Mouse (Mus musculus): ENCODE results near the gene Pip5k1a. TPM values are rescaled to one million over a fixed set of nuclear protein-coding genes. Genes with fewer than 3 reads are reported as not detected.

The Pip5k1a gene
- polyA plus RNA-seq, 1 experiment from 2014 or later: 12.5 TPM

GRCm38 (mm10) chr3:95014428-95015151, 92.1 kb downstream of the Pip5k1a start:
- ATAC-seq (replicated peaks; ENCODE audit: low FRiP score, low TSS enrichment, low read depth) (peak; percentile 10; the same call in 1 of the 2 replicates), DNase-seq (ENCODE audit: low spot score) (no peak)
- Histone ChIP-seq H3K27me3 (replicated peaks; ENCODE audit: control insufficient read depth, insufficient read depth, low read length) (no peaks in the 10 kb centered on the region), H3K27ac (ENCODE audit: low read depth) (peak overlapping the region; percentile 98), H3K4me1 (replicated peaks; ENCODE audit: control insufficient read depth, insufficient read depth, low read length) (peaks cover 18% of the 10 kb centered on the region), H3K4me2 (ENCODE audit: low read length) (peak overlapping the region; percentile 95), H3K4me3 (ENCODE audit: low read depth, low read length) (peak overlapping the region; percentile 79), H3K9me3 (ENCODE audit: control insufficient read depth, low read length) (no peaks in the 10 kb centered on the region), H3K9ac (ENCODE audit: low read length) (peak overlapping the region; percentile 70), H3K36me3 (ENCODE audit: control insufficient read depth, insufficient read depth, low read length) (peaks cover 32% of the 10 kb centered on the region)
- WGBS: 1% methylated on average over 43 of the region's 44 CpGs

GRCm38 (mm10) chr3:95013699-95014427, 92.9 kb downstream of the Pip5k1a start:
- Histone ChIP-seq H3K27me3 (replicated peaks; ENCODE audit: control insufficient read depth, insufficient read depth, low read length) (no peaks in the 10 kb centered on the region), H3K9ac (ENCODE audit: low read length) (peak overlapping the region; percentile 70), H3K27ac (ENCODE audit: low read depth) (peak overlapping the region; percentile 98; the same call in 1 of the 2 replicates), H3K36me3 (ENCODE audit: control insufficient read depth, insufficient read depth, low read length) (peaks cover 39% of the 10 kb centered on the region), H3K4me3 (ENCODE audit: low read depth, low read length) (peak overlapping the region; percentile 79), H3K9me3 (ENCODE audit: control insufficient read depth, low read length) (no peaks in the 10 kb centered on the region), H3K4me1 (replicated peaks; ENCODE audit: control insufficient read depth, insufficient read depth, low read length) (peaks cover 18% of the 10 kb centered on the region), H3K4me2 (ENCODE audit: low read length) (peak overlapping the region; percentile 95)
- no peak for DNase-seq (ENCODE audit: low spot score)
- WGBS: 18% methylated on average over 13 of the region's 13 CpGs
- no peak for ATAC-seq (replicated peaks; ENCODE audit: low FRiP score, low TSS enrichment, low read depth)

- no peak overlapping the region for H3K9ac ChIP-seq (ENCODE audit: low read length)
Measured at GRCm38 (mm10) chr3:95012982-95013381, 93.7 kb downstream of the Pip5k1a start.

GRCm38 (mm10) chr3:95010396-95010795, 96.3 kb downstream of the Pip5k1a start:
- no peaks in the 10 kb centered on the region for H3K27me3 ChIP-seq (replicated peaks; ENCODE audit: control insufficient read depth, insufficient read depth, low read length)
- H3K9ac ChIP-seq (ENCODE audit: low read length): no peak overlapping the region
- H3K4me1 ChIP-seq (replicated peaks; ENCODE audit: control insufficient read depth, insufficient read depth, low read length): peaks cover 11% of the 10 kb centered on the region
- no peak for DNase-seq (ENCODE audit: low spot score)
- no peak overlapping the region for H3K4me2 ChIP-seq (ENCODE audit: low read length)
- H3K36me3 ChIP-seq (ENCODE audit: control insufficient read depth, insufficient read depth, low read length): peaks cover 73% of the 10 kb centered on the region
- H3K9me3 ChIP-seq (ENCODE audit: control insufficient read depth, low read length): no peaks in the 10 kb centered on the region
- H3K27ac ChIP-seq (ENCODE audit: low read depth): no peak overlapping the region
- H3K4me3 ChIP-seq (ENCODE audit: low read depth, low read length): no peak overlapping the region
- WGBS: 76% methylated on average over 7 of the region's 7 CpGs
- ATAC-seq (replicated peaks; ENCODE audit: low FRiP score, low TSS enrichment, low read depth): no peak

More at GRCm38 (mm10) chr3:95012982-95013381, 93.7 kb downstream of the Pip5k1a start:
- peaks cover 48% of the 10 kb centered on the region for H3K36me3 ChIP-seq (ENCODE audit: control insufficient read depth, insufficient read depth, low read length)
- DNase-seq (ENCODE audit: low spot score) (no peak), ATAC-seq (replicated peaks; ENCODE audit: low FRiP score, low TSS enrichment, low read depth) (no peak)
- no peak overlapping the region for H3K4me3 ChIP-seq (ENCODE audit: low read depth, low read length)
- H3K4me2 ChIP-seq (ENCODE audit: low read length): peak overlapping the region; percentile 95; the same call in 1 of the 2 replicates
- peaks cover 18% of the 10 kb centered on the region for H3K4me1 ChIP-seq (replicated peaks; ENCODE audit: control insufficient read depth, insufficient read depth, low read length)
- WGBS: 80% methylated on average over 3 of the region's 3 CpGs
- H3K27ac ChIP-seq (ENCODE audit: low read depth): no peak overlapping the region
- H3K9me3 ChIP-seq (ENCODE audit: control insufficient read depth, low read length): no peaks in the 10 kb centered on the region
- H3K27me3 ChIP-seq (replicated peaks; ENCODE audit: control insufficient read depth, insufficient read depth, low read length): no peaks in the 10 kb centered on the region

Small RNA genes lying within 50 kb of the gene (microRNA-seq; reads per million reads assigned to microRNA genes)
- not detected for gene Mir8099-1

Other genes starting within 250 kb of the Pip5k1a start
- 354 and 364 TPM in 2 replicates for gene Psmb4, start 220.0 kb downstream of the Pip5k1a start, polyA plus RNA-seq (2014; fragmentation: Nextera tagmentation; extraction: Ambion mirVana)
- 74.2 and 74.5 TPM in 2 replicates for gene Selenbp1, start 173.9 kb downstream of the Pip5k1a start, polyA plus RNA-seq (2014; fragmentation: Nextera tagmentation; extraction: Ambion mirVana)
- gene Rfx5, start 152.9 kb downstream of the Pip5k1a start, polyA plus RNA-seq (2014; fragmentation: Nextera tagmentation; extraction: Ambion mirVana): 9.7 and 10.1 TPM in 2 replicates
- gene Pi4kb, start 132.2 kb downstream of the Pip5k1a start, polyA plus RNA-seq (2014; fragmentation: Nextera tagmentation; extraction: Ambion mirVana): 24.1 and 24.8 TPM in 2 replicates
- 23.9 and 27.8 TPM in 2 replicates for gene Zfp687, start 91.5 kb downstream of the Pip5k1a start, polyA plus RNA-seq (2014; fragmentation: Nextera tagmentation; extraction: Ambion mirVana)
- 237 and 260 TPM in 2 replicates for gene Psmd4, start 64.3 kb downstream of the Pip5k1a start, polyA plus RNA-seq (2014; fragmentation: Nextera tagmentation; extraction: Ambion mirVana)
- gene Vps72, start 4.1 kb upstream of the Pip5k1a start, polyA plus RNA-seq (2014; fragmentation: Nextera tagmentation; extraction: Ambion mirVana): 143 and 149 TPM in 2 replicates
- gene Tmod4, start 17.5 kb upstream of the Pip5k1a start, polyA plus RNA-seq (2014; fragmentation: Nextera tagmentation; extraction: Ambion mirVana): 0.91 and 1.7 TPM in 2 replicates
- 70.3 and 72.9 TPM in 2 replicates for gene Scnm1, start 27.1 kb upstream of the Pip5k1a start, polyA plus RNA-seq (2014; fragmentation: Nextera tagmentation; extraction: Ambion mirVana)
- gene Lysmd1, start 27.2 kb upstream of the Pip5k1a start, polyA plus RNA-seq (2014; fragmentation: Nextera tagmentation; extraction: Ambion mirVana): 8.0 and 10.1 TPM in 2 replicates
- 3.2 TPM in 2 replicates for gene Tnfaip8l2, start 35.4 kb upstream of the Pip5k1a start, polyA plus RNA-seq (2014; fragmentation: Nextera tagmentation; extraction: Ambion mirVana)
- 4.8 and 5.3 TPM in 2 replicates for gene Sema6c, start 53.5 kb upstream of the Pip5k1a start, polyA plus RNA-seq (2014; fragmentation: Nextera tagmentation; extraction: Ambion mirVana)
- 10.8 and 10.9 TPM in 2 replicates for gene Gabpb2, start 111.0 kb upstream of the Pip5k1a start, polyA plus RNA-seq (2014; fragmentation: Nextera tagmentation; extraction: Ambion mirVana)
- gene Cdc42se1, start 121.8 kb upstream of the Pip5k1a start, polyA plus RNA-seq (2014; fragmentation: Nextera tagmentation; extraction: Ambion mirVana): 92.6 and 98.7 TPM in 2 replicates
- 38.5 and 38.9 TPM in 2 replicates for gene Mllt11, start 125.2 kb upstream of the Pip5k1a start, polyA plus RNA-seq (2014; fragmentation: Nextera tagmentation; extraction: Ambion mirVana)
- gene Gm128, start 134.7 kb upstream of the Pip5k1a start, polyA plus RNA-seq (2014; fragmentation: Nextera tagmentation; extraction: Ambion mirVana): 0.26 and 0.40 TPM in 2 replicates
- gene Bnipl, start 144.3 kb upstream of the Pip5k1a start, polyA plus RNA-seq (2014; fragmentation: Nextera tagmentation; extraction: Ambion mirVana): 1.0 and 1.7 TPM in 2 replicates
- 38.5 and 39.8 TPM in 2 replicates for gene Mindy1, start 174.4 kb upstream of the Pip5k1a start, polyA plus RNA-seq (2014; fragmentation: Nextera tagmentation; extraction: Ambion mirVana)
- 16.5 and 20.6 TPM in 2 replicates for gene Prune1, start 175.1 kb upstream of the Pip5k1a start, polyA plus RNA-seq (2014; fragmentation: Nextera tagmentation; extraction: Ambion mirVana)
- gene Anxa9, start 200.2 kb upstream of the Pip5k1a start, polyA plus RNA-seq (2014; fragmentation: Nextera tagmentation; extraction: Ambion mirVana): 1.5 and 1.6 TPM in 2 replicates
- 130 and 143 TPM in 2 replicates for gene Cers2, start 207.9 kb upstream of the Pip5k1a start, polyA plus RNA-seq (2014; fragmentation: Nextera tagmentation; extraction: Ambion mirVana)

Data from intestine, embryonic 14.5 days (tissue).